Mouse (Mus musculus) embryonic fibroblast, embryonic 13.5 days (primary cell): ENCODE data around the gene Cox8a.

ENCODE experiments used
- CTCF ChIP-seq: IDR thresholded peaks from 2 replicates; pipeline ENCODE4 v1.5.1; 2011; ENCODE audit warnings: mild to moderate bottlenecking, control low read depth, low read length, moderate library complexity, borderline replicate concordance; ENCODE audit not compliant: insufficient read depth
- POLR2A ChIP-seq: IDR thresholded peaks from 2 replicates; pipeline ENCODE4 v1.6.1; 2011; ENCODE audit warnings: low read depth, mild to moderate bottlenecking, control low read depth, low read length, moderate library complexity

GRCm38 (mm10) chr19:7176041-7176696 lies 41.2 kb downstream of the Cox8a start:
- TF ChIP-seq POLR2A, result no peak
- TF ChIP-seq CTCF, result no peak
